Mouse (Mus musculus) cerebellum, postnatal 14 days (tissue): ENCODE measurements around the gene Bmp8b.
"Not testable (repeated sequence)": the region's sequence is repeated elsewhere in the genome, so short reads cannot be mapped to it uniquely, and the experiment has no call there.

ENCODE experiments used
- DNase-seq, 2 experiments: peaks; one replicate each; pipeline ENCODE4 v3.0.0; 2021; ENCODE audit warnings: mixed read lengths in 2 of 2

The Bmp8b gene

DNA sequence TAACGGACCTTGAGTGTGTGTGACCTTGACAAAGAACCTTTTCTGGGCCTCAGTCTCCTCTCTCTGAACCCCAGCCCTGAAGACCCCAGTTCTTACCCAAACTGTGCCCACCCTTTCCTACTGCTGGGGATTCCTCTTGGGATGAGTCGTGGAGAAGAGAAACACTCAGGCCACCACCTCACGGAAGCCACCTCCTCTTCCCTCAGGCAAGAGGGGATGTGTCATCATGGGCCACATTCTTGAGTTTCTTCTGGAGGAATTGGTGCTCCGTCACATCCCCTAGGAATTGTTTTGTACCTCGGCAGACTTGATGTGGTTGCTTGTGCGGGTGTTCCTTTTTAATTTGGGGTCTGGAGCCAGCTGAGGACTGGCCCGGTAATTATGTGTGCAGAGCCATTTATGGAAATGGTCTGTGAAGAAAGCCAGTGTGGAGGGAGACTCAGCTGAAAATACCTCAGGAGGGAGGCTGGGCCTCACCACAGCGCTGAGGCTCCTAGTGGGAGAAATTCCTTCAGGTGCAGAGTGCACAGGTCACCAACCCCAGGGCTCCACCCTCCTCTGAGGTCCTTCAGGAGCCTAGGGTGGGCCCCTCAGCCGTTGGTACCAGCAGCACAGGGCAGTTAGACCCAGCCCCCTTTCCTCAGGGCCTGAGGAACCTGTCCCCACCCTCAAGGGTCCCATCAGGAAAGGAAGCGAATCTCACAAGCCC, 6.5 kb downstream of the Bmp8b start:
- DNase-seq, result not testable (repeated sequence)

DNA sequence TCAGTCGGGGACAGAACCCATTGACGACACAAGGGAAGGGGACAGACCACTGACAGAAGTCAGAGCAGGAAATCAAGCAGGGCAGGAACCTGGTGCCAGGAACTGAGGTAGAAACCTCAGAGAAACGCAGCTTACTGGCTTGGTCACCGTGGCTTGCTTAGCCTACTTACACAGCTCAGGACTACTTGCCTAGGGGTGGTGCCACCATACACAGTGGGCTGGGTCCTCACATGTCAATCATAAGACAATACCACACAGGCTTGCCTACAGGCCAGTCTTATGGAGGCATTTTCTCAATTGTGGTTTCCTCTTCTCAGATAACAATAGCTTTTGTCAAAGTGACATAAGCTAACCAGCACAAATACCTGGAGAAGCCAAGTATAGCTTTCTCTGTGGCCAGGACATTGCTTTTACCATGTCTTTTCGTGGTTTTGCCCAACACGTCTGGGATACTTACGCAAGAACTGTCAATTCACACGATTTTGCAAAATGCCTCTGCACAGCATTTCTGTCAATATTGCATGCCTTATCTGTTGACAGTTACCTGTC, 7.3 kb downstream of the Bmp8b start:
- DNase-seq, result no peak

- DNase-seq, result not testable (repeated sequence)
Observed at GRCm38 (mm10) chr4:123114651-123115050, 9.7 kb downstream of the Bmp8b start.

DNA sequence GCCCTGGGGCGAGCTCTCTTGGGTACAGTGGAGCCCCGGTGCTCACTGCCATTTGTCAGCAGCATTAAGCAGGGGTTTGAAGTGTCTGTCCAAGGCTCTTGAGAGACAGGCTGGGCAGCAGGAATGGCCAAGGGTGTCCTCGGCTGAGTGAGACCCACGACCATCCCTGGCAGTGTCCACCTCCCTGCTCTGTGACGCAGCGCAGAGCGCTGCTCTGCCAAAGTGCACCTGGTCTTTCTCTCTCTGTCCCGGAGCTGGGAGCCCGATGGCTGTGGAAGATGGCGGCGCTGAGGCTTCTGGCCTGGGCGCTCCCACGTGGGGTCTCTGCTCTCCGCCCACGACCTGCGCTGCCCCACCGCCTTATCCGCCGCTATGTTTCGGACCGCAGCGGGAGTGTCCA, 11.0 kb downstream of the Bmp8b start, which contains the start of gene Oxct2b:
Gene Oxct2b, plus strand, starts transcription at position 256 of the 400 bp plus-strand sequence.
- DNase-seq, result peak in 1 of 2 experiments; percentile 25

DNA sequence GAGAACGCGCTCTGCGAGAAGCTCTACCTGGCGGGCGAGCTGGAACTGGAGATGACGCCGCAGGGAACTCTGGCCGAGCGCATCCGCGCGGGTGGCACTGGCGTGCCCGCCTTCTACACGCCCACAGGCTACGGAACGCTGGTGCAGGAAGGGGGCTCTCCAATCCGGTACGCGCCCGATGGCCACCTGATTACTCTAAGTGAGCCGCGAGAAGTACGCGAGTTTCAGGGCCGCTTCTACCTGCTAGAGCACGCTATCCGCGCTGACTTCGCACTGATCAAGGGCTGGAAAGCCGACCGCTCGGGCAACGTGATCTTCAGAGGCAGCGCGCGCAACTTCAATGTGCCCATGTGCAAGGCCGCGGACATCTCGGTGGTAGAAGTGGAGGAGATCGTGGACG, 11.7 kb downstream of the Bmp8b start:
- peak; percentile 24 to 29 for DNase-seq

GRCm38 (mm10) chr4:123121286-123121685, 16.3 kb downstream of the Bmp8b start:
- no peak for DNase-seq

DNA sequence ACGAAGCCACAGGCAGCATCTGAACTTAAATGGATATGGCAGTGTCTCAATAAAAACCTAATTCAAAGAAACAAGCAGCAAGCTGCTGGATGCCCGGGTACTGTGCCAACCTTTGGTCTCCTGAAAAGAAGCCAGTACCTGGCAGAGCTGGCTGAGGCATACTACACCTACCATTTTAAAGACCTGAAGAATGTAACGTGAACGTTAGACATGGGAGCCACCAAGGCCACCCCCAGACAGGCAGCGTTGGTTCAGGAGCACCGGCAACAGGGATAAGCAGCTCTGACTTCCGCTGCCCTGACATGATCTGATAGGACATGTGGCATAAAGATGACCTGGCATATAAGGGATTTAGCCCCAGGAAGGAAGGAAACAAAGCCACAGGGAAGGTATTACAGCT, 21.7 kb downstream of the Bmp8b start:
- DNase-seq, result peak; percentile 75 to 76

- peak; percentile 51 to 54 for DNase-seq
Observed at GRCm38 (mm10) chr4:123127051-123127450, 22.1 kb downstream of the Bmp8b start.

GRCm38 (mm10) chr4:123137551-123137950, 32.6 kb downstream of the Bmp8b start:
- DNase-seq, result no peak

GRCm38 (mm10) chr4:123139513-123140154, 34.7 kb downstream of the Bmp8b start, which contains the start of gene Ppie:
Gene Ppie (minus strand): TSS chr4:123139951.
- peak; percentile 87 to 88 for DNase-seq

GRCm38 (mm10) chr4:123147446-123148150, 42.6 kb downstream of the Bmp8b start:
- no peak for DNase-seq

DNA sequence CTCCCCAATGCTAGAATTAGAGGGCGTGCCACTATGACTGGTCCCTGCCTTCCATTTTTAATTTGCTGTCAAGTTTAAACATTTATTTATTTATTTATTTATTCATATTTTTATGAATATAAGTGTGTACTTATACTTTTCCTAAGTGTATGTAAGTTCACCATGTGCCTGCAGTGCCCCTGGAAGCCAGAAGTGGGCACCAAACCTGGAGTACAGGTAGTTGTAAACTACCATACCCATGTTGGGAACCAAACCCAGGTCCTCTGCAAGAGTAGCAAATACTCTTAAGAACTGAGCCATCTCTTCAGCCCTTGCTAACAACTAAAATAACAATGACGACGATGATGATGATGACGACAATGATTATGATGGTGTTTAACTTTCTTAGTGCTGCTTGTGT, 47.0 kb downstream of the Bmp8b start:
- peak in 1 of 2 experiments; percentile 11 for DNase-seq

DNA sequence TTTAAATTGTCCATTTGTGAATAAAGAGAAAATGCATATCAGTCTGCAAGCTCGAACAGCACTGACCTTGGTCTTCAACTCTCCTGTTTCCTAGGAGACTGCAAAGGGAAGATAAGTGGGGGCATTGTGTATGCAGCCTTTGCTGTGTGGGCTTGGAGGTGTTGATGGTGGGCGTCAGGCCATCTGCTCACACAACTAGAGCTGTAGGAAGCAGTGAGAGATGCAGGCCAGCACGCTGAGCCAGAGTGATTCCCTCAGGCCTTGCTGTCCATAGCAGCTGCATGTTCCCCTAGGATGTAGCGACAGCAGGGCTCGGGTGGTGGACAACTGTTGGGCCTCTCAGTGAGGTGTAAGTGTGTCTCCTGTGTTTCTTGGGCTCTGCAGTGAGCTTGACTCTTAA, 48.0 kb downstream of the Bmp8b start:
- DNase-seq, result no peak

DNA sequence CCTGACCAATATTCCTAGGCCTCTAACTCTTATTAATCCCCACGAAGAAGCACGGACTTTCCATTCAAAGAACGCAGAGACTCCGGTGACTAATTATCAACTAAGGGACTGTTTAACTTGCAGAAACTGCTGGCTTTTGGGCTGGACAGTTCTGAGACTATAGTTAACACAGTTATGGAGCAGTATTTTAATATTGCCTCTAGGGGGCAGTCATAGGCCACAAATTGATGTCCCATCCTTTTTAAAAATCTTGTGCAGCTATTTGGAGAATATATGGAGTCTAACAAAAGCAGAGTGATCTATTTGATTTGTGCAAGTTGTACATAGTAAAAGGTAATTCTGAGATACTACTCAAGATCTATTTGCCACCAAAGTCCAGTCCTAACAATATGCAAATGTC, 50.0 kb downstream of the Bmp8b start:
- DNase-seq, result peak; percentile 62 to 75

DNA sequence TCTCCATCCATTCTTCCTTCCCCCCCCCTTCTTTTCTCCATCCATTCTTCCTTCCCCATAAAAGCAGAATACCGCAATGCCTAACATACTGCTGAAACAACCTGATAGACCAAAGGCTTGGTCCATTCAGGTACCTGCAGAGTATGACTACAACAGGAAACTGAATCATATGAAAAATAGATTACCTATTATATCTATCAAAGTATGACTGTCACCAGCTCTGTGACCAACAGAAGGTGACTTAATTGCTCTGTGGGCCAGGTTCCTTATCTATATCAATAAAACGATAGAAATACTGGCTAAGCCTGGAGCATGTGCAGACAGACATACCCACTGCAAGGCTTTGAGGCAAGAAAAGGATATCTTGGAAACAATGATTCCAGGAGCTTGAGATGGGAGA, 50.5 kb downstream of the Bmp8b start:
- no peak for DNase-seq

- DNase-seq, result no peak
Observed at GRCm38 (mm10) chr4:123155840-123156239, 50.9 kb downstream of the Bmp8b start.

GRCm38 (mm10) chr4:123160571-123160970, 55.6 kb downstream of the Bmp8b start:
- DNase-seq, result peak; percentile 30 to 43

DNA sequence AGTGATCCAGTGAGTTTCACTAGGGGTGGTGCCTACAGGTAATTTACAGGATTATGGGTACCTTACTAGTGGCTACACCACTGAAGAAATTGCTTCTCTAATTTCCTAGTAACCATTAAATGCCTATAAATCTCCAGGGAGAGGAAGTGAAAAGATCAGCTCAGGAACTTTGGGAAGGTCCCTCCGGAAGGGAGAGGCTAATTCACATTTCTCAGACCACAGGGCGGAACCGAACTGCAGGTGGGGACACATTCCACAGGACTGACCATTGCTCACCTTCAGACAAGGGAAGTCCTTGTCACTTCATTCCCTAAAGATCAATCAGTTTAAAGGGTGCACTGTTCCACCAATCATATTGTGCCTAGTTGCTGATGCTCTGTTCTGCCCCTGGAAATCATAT, 56.3 kb downstream of the Bmp8b start:
- not testable (repeated sequence) for DNase-seq

GRCm38 (mm10) chr4:123162305-123162917, 57.4 kb downstream of the Bmp8b start:
- DNase-seq, result no peak

DNA sequence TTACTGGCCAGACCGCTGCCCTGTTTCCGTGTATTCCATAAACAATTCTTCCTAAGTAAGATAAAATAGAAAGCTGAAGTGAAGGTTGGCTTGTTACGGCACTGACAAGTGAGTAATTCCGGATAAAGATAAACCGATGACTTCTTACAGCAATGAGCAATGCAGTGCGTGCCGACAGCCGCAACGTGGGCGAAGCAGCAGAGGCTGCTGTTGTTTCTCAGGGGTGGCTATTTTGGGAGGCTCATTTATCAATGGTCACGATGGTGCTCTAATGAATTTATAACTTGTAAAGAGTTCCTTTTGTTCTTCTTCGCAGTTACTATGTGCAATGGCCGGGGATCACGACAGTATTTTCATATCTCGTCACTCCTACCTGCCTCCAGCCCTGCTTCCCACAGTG, 59.2 kb downstream of the Bmp8b start:
- no peak for DNase-seq

- DNase-seq, result peak in 1 of 2 experiments; percentile 21
Observed at GRCm38 (mm10) chr4:123171811-123172210, 66.8 kb downstream of the Bmp8b start.
